Mouse (Mus musculus): ENCODE measurements around the gene Tmprss3.

Tmprss3 gene

GRCm38 (mm10) chr17:31162607-31163006 is 36.2 kb downstream of the Tmprss3 start:
- Histone ChIP-seq H3K4me3 (replicated peaks; ENCODE audit: low read length) (no peak overlapping the region), H3K36me3 (ENCODE audit: insufficient read depth, low read length) (no peaks in the 10 kb centered on the region), H3K4me1 (replicated peaks; ENCODE audit: low read depth, low read length) (no peaks in the 10 kb centered on the region), H3K27me3 (ENCODE audit: insufficient read depth, low read length) (no peaks in the 10 kb centered on the region; the same call in 1 of the 2 replicates), H3K9me3 (ENCODE audit: low read length) (peaks cover 11% of the 10 kb centered on the region)
- TF ChIP-seq POU5F1 (IDR thresholded peaks at IDR 0.05; ENCODE audit: borderline replicate concordance, low read length) = no peak
- TF ChIP-seq NANOG (IDR thresholded peaks at IDR 0.05; ENCODE audit: borderline replicate concordance, low read length) = no peak
- no peak for TF ChIP-seq CTCF (conservative IDR thresholded peaks at IDR 0.05; ENCODE audit: low read length)

- H3K9me3 ChIP-seq (ENCODE audit: low read length) = peaks cover 11% of the 10 kb centered on the region
- no peaks in the 10 kb centered on the region for H3K4me1 ChIP-seq (replicated peaks; ENCODE audit: low read depth, low read length)
- no peak overlapping the region for H3K4me3 ChIP-seq (replicated peaks; ENCODE audit: low read length)
- H3K36me3 ChIP-seq (ENCODE audit: insufficient read depth, low read length) = no peaks in the 10 kb centered on the region
- no peaks in the 10 kb centered on the region for H3K27me3 ChIP-seq (ENCODE audit: insufficient read depth, low read length)
- no peak for TF ChIP-seq POU5F1 (IDR thresholded peaks at IDR 0.05; ENCODE audit: borderline replicate concordance, low read length)
- TF ChIP-seq NANOG (IDR thresholded peaks at IDR 0.05; ENCODE audit: borderline replicate concordance, low read length) = no peak
- TF ChIP-seq CTCF (conservative IDR thresholded peaks at IDR 0.05; ENCODE audit: low read length) = no peak
Observed at GRCm38 (mm10) chr17:31160291-31160690, 38.5 kb downstream of the Tmprss3 start.

GRCm38 (mm10) chr17:31157921-31158320 is 40.9 kb downstream of the Tmprss3 start:
- H3K36me3 ChIP-seq (ENCODE audit: insufficient read depth, low read length) = no peaks in the 10 kb centered on the region
- H3K4me1 ChIP-seq (replicated peaks; ENCODE audit: low read depth, low read length) = no peaks in the 10 kb centered on the region
- no peak overlapping the region for H3K4me3 ChIP-seq (replicated peaks; ENCODE audit: low read length)
- H3K27me3 ChIP-seq (ENCODE audit: insufficient read depth, low read length) = peaks cover 7% of the 10 kb centered on the region; the same call in 1 of the 2 replicates
- TF ChIP-seq CTCF (conservative IDR thresholded peaks at IDR 0.05; ENCODE audit: low read length) = no peak
- TF ChIP-seq POU5F1 (IDR thresholded peaks at IDR 0.05; ENCODE audit: borderline replicate concordance, low read length) = no peak
- TF ChIP-seq NANOG (IDR thresholded peaks at IDR 0.05; ENCODE audit: borderline replicate concordance, low read length) = no peak
- H3K9me3 ChIP-seq (ENCODE audit: low read length) = peaks cover 11% of the 10 kb centered on the region

DNA sequence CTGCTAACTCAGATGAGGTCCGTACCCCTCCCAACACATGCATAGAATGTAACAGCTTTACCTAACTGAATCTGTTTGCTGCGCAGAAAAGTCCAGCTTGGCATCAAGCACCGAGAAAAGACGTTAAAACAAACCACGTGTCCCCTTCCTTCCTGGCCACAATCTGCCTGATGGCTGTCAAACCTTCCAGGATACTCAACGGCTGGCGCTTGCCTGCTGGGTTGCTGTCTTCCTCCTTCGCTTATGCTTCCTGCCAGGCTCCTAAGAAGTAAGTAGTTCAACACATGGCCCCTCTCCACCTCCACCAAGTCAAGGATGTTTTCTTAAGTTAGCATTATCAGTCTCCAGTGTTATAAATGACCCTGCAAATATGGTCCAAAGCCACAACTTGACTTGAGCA is 45.0 kb downstream of the Tmprss3 start:
- Histone ChIP-seq H3K4me3 (replicated peaks; ENCODE audit: low read length) (no peak overlapping the region), H3K4me1 (replicated peaks; ENCODE audit: low read depth, low read length) (no peaks in the 10 kb centered on the region), H3K9me3 (ENCODE audit: low read length) (peaks cover 3% of the 10 kb centered on the region), H3K27me3 (ENCODE audit: insufficient read depth, low read length) (peaks cover 7% of the 10 kb centered on the region; the same call in 1 of the 2 replicates), H3K36me3 (ENCODE audit: insufficient read depth, low read length) (no peaks in the 10 kb centered on the region)
- TF ChIP-seq CTCF (conservative IDR thresholded peaks at IDR 0.05; ENCODE audit: low read length) (no peak), POU5F1 (IDR thresholded peaks at IDR 0.05; ENCODE audit: borderline replicate concordance, low read length) (no peak), NANOG (IDR thresholded peaks at IDR 0.05; ENCODE audit: borderline replicate concordance, low read length) (no peak)

DNA sequence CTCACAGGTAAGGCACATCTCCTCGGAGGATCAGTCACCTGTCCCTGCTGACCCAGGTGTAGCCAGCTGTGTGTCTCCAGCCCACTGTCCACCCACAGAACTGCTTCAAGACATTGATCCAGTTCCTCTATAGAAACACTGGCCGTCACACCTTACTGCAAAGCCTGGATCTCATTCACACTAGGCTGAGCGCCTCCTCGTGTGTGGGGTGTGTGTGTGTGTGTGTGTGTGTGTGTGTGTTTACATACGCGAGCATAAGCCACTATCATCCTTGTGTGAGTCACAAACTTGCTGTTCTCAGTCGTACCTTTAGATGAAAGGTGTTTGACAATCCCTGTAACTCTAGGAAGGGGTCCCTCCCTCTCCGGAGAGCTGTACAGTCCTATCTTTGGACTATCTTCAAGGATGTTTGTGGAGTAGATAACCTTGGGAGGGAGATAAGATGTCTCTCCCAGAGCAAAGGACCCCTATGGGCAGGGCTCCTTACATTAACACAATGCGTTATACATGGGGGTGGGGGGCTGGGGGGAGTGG is 45.7 kb downstream of the Tmprss3 start:
- H3K27me3 ChIP-seq (ENCODE audit: insufficient read depth, low read length) = peaks cover 7% of the 10 kb centered on the region; the same call in 1 of the 2 replicates
- no peak for TF ChIP-seq CTCF (conservative IDR thresholded peaks at IDR 0.05; ENCODE audit: low read length)
- no peak for TF ChIP-seq NANOG (IDR thresholded peaks at IDR 0.05; ENCODE audit: borderline replicate concordance, low read length)
- no peak for TF ChIP-seq POU5F1 (IDR thresholded peaks at IDR 0.05; ENCODE audit: borderline replicate concordance, low read length)
- no peaks in the 10 kb centered on the region for H3K36me3 ChIP-seq (ENCODE audit: insufficient read depth, low read length)
- H3K4me1 ChIP-seq (replicated peaks; ENCODE audit: low read depth, low read length) = no peaks in the 10 kb centered on the region
- H3K4me3 ChIP-seq (replicated peaks; ENCODE audit: low read length) = no peak overlapping the region
- H3K9me3 ChIP-seq (ENCODE audit: low read length) = no peaks in the 10 kb centered on the region

- Histone ChIP-seq H3K4me1 (replicated peaks; ENCODE audit: low read depth, low read length) (no peaks in the 10 kb centered on the region), H3K4me3 (replicated peaks; ENCODE audit: low read length) (no peak overlapping the region), H3K36me3 (ENCODE audit: insufficient read depth, low read length) (no peaks in the 10 kb centered on the region), H3K27me3 (ENCODE audit: insufficient read depth, low read length) (peaks cover 7% of the 10 kb centered on the region; the same call in 1 of the 2 replicates), H3K9me3 (ENCODE audit: low read length) (no peaks in the 10 kb centered on the region)
- TF ChIP-seq CTCF (conservative IDR thresholded peaks at IDR 0.05; ENCODE audit: low read length) (no peak), NANOG (IDR thresholded peaks at IDR 0.05; ENCODE audit: borderline replicate concordance, low read length) (no peak), POU5F1 (IDR thresholded peaks at IDR 0.05; ENCODE audit: borderline replicate concordance, low read length) (no peak)
Observed at GRCm38 (mm10) chr17:31152512-31152911, 46.3 kb downstream of the Tmprss3 start.

- H3K4me3 ChIP-seq (replicated peaks; ENCODE audit: low read length) = no peak overlapping the region
Observed at GRCm38 (mm10) chr17:31145998-31146397, 52.8 kb downstream of the Tmprss3 start.

GRCm38 (mm10) chr17:31144040-31145037 is 54.4 kb downstream of the Tmprss3 start, which contains the start of gene Tff2:
Tff2 (minus strand) TSS chr17:31144282.
- Histone ChIP-seq H3K4me1 (replicated peaks; ENCODE audit: low read depth, low read length) (peaks cover 18% of the 10 kb centered on the region), H3K27me3 (ENCODE audit: insufficient read depth, low read length) (peaks cover 13% of the 10 kb centered on the region; the same call in 1 of the 2 replicates), H3K36me3 (ENCODE audit: insufficient read depth, low read length) (no peaks in the 10 kb centered on the region), H3K4me3 (replicated peaks; ENCODE audit: low read length) (no peak within 1 kb of the TSS), H3K9me3 (ENCODE audit: low read length) (peaks cover 7% of the 10 kb centered on the region; the same call in 1 of the 2 replicates)
- no peak for TF ChIP-seq POU5F1 (IDR thresholded peaks at IDR 0.05; ENCODE audit: borderline replicate concordance, low read length)
- TF ChIP-seq NANOG (IDR thresholded peaks at IDR 0.05; ENCODE audit: borderline replicate concordance, low read length) = no peak
- TF ChIP-seq CTCF (conservative IDR thresholded peaks at IDR 0.05; ENCODE audit: low read length) = no peak

More at GRCm38 (mm10) chr17:31145998-31146397, 52.8 kb downstream of the Tmprss3 start:
- H3K4me1 ChIP-seq (replicated peaks; ENCODE audit: low read depth, low read length) = peaks cover 15% of the 10 kb centered on the region
- no peaks in the 10 kb centered on the region for H3K36me3 ChIP-seq (ENCODE audit: insufficient read depth, low read length)
- no peak for TF ChIP-seq POU5F1 (IDR thresholded peaks at IDR 0.05; ENCODE audit: borderline replicate concordance, low read length)
- TF ChIP-seq CTCF (conservative IDR thresholded peaks at IDR 0.05; ENCODE audit: low read length) = no peak
- no peak for TF ChIP-seq NANOG (IDR thresholded peaks at IDR 0.05; ENCODE audit: borderline replicate concordance, low read length)
- H3K9me3 ChIP-seq (ENCODE audit: low read length) = peaks cover 7% of the 10 kb centered on the region; the same call in 1 of the 2 replicates
- H3K27me3 ChIP-seq (ENCODE audit: insufficient read depth, low read length) = peaks cover 13% of the 10 kb centered on the region; the same call in 1 of the 2 replicates
